Mouse (Mus musculus) naive thymus-derived CD4-positive, alpha-beta T cell, adult 2 months (primary cell): ENCODE measurements around the gene Gimap1.

Experiments
- DNase-seq: peaks from one replicate; pipeline ENCODE4 v3.0.0-alpha.2; 2011; ENCODE audit warnings: low read depth

The Gimap1 gene

DNA sequence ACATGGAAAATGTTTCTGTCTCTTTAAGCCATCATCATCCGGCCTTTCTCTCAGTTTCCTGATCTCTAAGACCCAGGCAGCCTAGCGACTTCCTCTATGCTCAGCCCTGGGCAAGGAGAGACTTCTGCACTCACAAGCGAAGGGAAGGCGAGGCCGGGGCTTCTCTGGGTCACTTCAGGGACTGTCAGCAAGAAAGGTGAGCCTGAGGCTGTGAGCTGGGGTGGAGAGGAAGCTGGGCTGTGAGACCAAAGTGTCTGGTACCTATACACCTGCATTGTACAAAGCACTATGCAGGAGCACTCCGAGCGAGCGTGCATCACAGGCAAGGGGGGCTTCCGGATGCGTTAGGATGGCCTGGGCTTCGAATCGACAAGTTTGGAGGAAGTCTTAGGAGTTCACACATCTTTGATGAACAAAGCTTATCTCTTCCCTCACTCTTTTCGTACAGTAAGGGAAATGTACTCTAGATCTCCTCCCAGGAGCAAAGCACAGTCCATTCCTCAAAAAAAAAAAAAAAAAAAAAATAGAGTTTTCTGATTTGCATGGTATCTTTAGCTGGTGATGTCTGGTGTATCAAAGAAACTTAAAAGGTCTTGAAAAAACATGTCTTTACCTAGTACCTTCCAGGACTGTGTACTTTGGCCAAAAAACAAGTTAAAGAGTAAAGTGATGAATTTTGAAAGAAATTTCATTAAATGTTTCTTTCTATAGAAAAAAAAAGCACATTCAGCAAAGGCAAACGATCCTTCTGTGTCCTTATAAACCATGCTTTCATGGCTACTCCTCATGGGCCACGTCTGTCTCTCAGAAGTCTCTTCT is at the start of gene Gimap1:
TSS of gene Gimap1 (plus strand) at position 94 of the 819 bp plus-strand sequence.
- DNase-seq = peak; percentile 87

- DNase-seq = no peak
Observed at GRCm38 (mm10) chr6:48689320-48689719, 49.5 kb upstream of the Gimap1 start.

DNA sequence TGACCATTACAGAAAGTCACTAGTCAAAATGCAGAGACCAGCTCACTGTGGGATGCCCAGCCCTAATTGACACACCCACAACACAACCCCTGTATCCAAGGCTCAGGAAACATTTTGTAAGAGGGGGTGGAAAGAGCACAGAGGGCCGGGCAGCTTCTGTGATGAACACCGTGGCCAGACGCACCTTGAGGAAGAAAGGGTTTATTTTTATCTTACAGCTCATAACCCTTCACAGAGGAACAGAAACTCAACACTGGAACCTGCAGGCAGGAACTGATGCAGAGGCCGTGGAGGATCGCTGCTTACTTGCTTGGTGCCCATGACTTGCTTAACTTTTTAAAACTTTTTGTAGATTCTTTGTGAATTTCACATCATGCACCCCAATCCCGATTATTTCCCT is 45.9 kb upstream of the Gimap1 start:
- DNase-seq = no peak

- DNase-seq = peak; percentile 43
Observed at GRCm38 (mm10) chr6:48696830-48697554, 41.9 kb upstream of the Gimap1 start.

- DNase-seq = no peak
Observed at GRCm38 (mm10) chr6:48697555-48697930, 41.3 kb upstream of the Gimap1 start.

DNA sequence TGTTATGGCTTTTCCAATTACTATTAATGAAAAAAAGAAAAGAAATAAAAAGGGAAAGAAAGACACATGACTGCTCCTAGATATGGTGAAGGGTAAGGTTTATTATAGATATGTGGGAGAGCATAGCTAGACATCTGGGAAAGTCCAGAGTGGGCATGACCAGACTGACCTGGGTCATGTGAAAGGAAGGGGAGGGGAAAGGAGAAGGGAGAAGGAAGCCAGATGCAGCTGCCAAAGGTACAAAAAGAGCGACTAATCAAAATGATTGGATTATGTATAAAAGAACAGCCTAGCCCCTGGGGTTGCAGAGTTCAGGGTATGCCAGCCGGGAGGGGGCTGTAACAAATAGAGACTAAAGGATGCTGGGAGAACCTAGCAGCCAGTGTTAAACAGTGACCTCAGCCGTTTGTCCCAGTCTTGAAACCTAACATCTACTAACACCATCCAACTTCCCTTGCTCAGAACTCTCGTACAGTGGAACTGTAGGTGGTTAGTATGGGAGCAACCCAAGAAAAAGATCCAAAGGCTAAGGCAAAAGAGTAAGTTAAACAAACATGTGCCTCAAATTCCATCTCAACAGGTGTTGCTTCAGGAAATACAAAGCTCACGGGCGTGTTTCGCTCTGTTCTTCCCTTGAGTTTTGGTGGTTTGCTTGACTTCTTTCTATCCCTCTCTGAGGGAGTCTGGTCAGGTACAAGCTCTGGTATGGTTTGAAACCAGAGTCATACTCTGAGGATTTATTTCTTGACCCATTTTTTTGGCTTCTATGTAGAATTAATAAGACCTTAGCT is 40.6 kb upstream of the Gimap1 start:
- DNase-seq = peak; percentile 41

GRCm38 (mm10) chr6:48698888-48699287 is 40.0 kb upstream of the Gimap1 start:
- peak; percentile 47 for DNase-seq

GRCm38 (mm10) chr6:48700251-48701075 is 38.4 kb upstream of the Gimap1 start:
- DNase-seq = peak; percentile 73

GRCm38 (mm10) chr6:48702146-48702545 is 36.7 kb upstream of the Gimap1 start:
- peak; percentile 50 for DNase-seq

DNA sequence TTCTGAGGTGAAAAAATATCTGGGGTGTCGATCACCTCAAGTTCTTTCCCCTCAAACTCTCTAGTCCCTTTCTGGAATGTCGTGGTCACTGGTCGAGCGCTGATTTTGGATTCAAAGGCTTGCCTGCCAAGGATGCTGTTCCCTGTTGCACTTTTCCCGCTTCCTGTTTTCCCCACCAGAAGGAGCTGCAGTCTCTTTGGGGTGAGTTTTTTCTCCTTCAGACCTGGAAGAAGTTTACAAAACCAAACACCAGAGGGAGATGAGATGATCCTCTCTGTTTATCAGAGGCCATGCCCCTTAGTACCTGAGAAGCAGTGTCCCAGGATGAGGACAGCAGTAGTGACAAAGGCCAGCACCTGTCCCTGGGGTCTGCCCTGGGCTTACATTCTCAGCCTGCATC is 36.3 kb upstream of the Gimap1 start:
- DNase-seq = peak; percentile 57

GRCm38 (mm10) chr6:48704146-48704545 is 34.7 kb upstream of the Gimap1 start:
- peak; percentile 55 for DNase-seq

- DNase-seq = peak; percentile 78
Observed at GRCm38 (mm10) chr6:48706130-48706529, 32.7 kb upstream of the Gimap1 start.

DNA sequence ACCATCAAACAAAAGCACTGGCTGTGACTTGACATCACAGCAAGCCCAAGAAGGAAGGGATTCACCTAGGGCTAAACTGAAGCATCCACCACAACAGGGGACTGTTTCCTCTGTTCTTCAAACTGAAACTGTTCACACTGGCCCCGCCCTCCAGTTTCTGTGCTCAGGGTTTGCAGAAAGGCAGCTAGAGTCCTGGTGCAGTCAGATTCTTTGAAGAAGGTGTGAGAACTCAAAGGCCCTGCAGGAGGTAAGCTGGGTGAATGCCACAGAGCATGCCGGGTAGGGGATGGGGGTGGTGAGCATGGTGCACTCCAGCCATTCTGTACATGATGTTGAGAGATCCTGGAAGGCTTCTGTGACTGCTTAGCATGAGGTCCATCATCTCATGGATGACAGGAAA is 20.4 kb upstream of the Gimap1 start, which contains the start of the genes Gm28053 and Gimap7:
TSS of gene Gm28053 (plus strand) at position 153 of the 400 bp plus-strand sequence.
TSS of gene Gimap7 (plus strand) at position 167 of the 400 bp plus-strand sequence.
- peak; percentile 94 for DNase-seq

GRCm38 (mm10) chr6:48720326-48720725 is 18.5 kb upstream of the Gimap1 start:
- DNase-seq = no peak

- DNase-seq = peak; percentile 63
Observed at GRCm38 (mm10) chr6:48723468-48723867, 15.4 kb upstream of the Gimap1 start.

DNA sequence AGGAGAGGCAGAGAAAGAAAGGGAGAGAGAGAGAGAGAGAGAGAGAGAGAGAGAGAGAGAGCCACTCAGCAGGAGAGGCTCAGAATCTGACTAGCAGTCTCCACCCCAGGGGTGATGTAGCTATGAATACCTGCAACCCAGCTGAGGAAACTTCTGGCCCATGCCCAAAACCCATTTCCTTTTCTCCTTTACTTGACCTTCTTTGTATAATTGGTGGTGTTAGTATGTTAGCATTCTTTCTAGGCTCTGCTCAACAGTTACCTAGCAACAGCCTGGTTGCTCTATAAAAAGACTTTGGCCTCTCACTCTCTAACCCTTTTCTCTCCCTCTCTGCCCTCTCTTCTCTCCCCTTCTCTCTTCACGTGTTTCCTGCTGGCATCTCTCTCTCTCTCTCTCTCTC is 13.4 kb upstream of the Gimap1 start:
- DNase-seq = peak; percentile 91

GRCm38 (mm10) chr6:48727761-48728160 is 11.1 kb upstream of the Gimap1 start:
- DNase-seq = peak; percentile 92

DNA sequence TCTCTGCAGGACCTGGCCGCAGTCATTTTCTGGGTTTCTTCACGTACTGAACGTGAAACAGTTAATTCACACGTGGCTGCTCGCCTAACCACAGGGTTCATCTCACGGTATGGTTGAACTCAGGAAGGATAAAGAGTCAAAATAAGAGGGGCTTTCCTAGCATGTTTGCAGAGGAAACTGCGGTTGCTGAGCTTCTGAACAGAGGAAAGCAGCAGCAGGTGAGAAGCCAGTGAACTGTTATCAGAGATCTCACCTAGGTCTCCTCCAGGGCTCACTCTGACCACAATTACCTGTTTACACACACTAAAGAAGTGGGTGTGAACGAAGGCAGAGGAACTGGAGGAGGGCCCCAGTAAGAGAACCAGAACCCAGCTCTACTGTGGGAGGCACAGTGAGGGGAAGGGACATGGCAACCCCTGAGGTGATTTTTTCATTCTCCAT is 6.0 kb upstream of the Gimap1 start:
- peak; percentile 95 for DNase-seq

- peak; percentile 63 for DNase-seq
Observed at GRCm38 (mm10) chr6:48733660-48734059, 5.2 kb upstream of the Gimap1 start.

DNA sequence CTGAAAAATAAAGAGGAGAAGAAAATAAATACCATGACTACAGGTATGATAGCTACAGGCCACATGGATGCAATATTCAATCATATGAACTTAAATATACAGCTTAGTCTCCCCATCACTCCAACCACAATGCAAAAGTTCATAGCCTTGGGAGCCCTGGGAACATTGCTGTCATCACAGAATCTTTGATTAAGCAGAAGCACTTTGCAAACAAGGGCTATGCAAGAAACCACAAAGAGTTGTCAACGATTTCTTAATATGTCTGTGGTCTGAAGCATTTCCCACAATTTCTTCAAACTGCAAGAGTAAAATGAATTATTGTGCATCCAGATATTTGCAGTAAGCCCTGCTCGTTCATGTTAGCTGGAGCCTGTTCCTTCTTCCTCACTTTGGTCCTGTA is 1.8 kb upstream of the Gimap1 start:
- DNase-seq = peak; percentile 68

GRCm38 (mm10) chr6:48737688-48738087 is 1.2 kb upstream of the Gimap1 start:
- peak; percentile 64 for DNase-seq

- peak; percentile 61 for DNase-seq
Observed at GRCm38 (mm10) chr6:48739780-48740055, 864 bp downstream of the Gimap1 start.
